Mouse (Mus musculus) hindbrain, embryonic 11.5 days (tissue): ENCODE results near the gene Trip10. TPM values are rescaled to one million over a fixed set of nuclear protein-coding genes. Genes with fewer than 3 reads are reported as not detected.

Experiments
- ATAC-seq: fragments of 200-750 bp; cut with Nextera tagmentation; 2 replicates; pipeline ENCODE4 v1.8.0; 2017; ENCODE audit warnings: mild to moderate bottlenecking, moderate TSS enrichment, moderate library complexity; ENCODE audit not compliant: low FRiP score
- DNase-seq: peaks from one replicate; pipeline ENCODE4 v3.0.0-alpha.2; 2015; ENCODE audit warnings: low spot score
- H3K27ac ChIP-seq: fragments of 300-500 bp; sonication (generic); 2 replicates; pipeline ENCODE4 v1.5.1; 2014; ENCODE audit warnings: mild to moderate bottlenecking, low read depth, low read length
- H3K27me3 ChIP-seq: fragments of 300-500 bp; sonication (generic); 2 replicates; pipeline ENCODE4 v1.6.1; 2014; ENCODE audit warnings: mild to moderate bottlenecking, low read length, moderate library complexity, mixed read lengths; ENCODE audit not compliant: control insufficient read depth, insufficient read depth
- H3K36me3 ChIP-seq: fragments of 300-500 bp; sonication (generic); 2 replicates; pipeline ENCODE4 v1.6.1; 2014; ENCODE audit warnings: mild to moderate bottlenecking, low read length, moderate library complexity, mixed read lengths; ENCODE audit not compliant: control insufficient read depth, insufficient read depth
- H3K4me1 ChIP-seq: fragments of 300-500 bp; sonication (generic); replicated peaks from 2 replicates; pipeline ENCODE4 v1.6.1; 2014; ENCODE audit warnings: low read length, mixed read lengths; ENCODE audit not compliant: control insufficient read depth, insufficient read depth
- H3K4me2 ChIP-seq: fragments of 300-500 bp; sonication (generic); replicated peaks from 2 replicates; pipeline ENCODE4 v1.6.1; 2014; ENCODE audit warnings: mild to moderate bottlenecking, low read depth, low read length
- H3K4me3 ChIP-seq: fragments of 300-500 bp; sonication (generic); 2 replicates; pipeline ENCODE4 v1.5.1; 2014; ENCODE audit warnings: low read depth, low read length
- H3K9ac ChIP-seq: fragments of 300-500 bp; sonication (generic); 2 replicates; pipeline ENCODE4 v1.6.1; 2014; ENCODE audit warnings: low read depth, low read length
- H3K9me3 ChIP-seq: fragments of 300-500 bp; sonication (generic); 2 replicates; pipeline ENCODE4 v1.6.1; 2016; ENCODE audit warnings: low read length; ENCODE audit not compliant: control insufficient read depth
- WGBS: fragments of 180-500 bp; shearing (Covaris S2); extraction: QIAGEN DNeasy Blood & Tissue Kit; methylation state at CpG from one replicate; pipeline ENCODE4 v1.1.7; 2014; 5-methylcytosine and 5-hydroxymethylcytosine counted together
- polyA plus RNA-seq: library from polyadenylated mRNA; unstranded; fragments of >200 nt; fragmentation: Nextera tagmentation; extraction: Ambion mirVana; gene quantifications from 2 replicates; pipeline ENCODE4 v1.2.1, GENCODE M21; 2014

Gene Trip10
- polyA plus RNA-seq, 1 experiment from 2014 or later = 21.8 TPM

GRCm38 (mm10) chr17:57256921-57257485 lies 7.7 kb downstream of the Trip10 start:
- H3K27ac ChIP-seq = no peak overlapping the region
- no peaks in the 10 kb centered on the region for H3K9me3 ChIP-seq
- peaks cover 2% of the 10 kb centered on the region; the same call in 1 of the 2 replicates for H3K36me3 ChIP-seq
- ATAC-seq (no peak), DNase-seq (no peak)
- H3K4me3 ChIP-seq = no peak overlapping the region
- no peak overlapping the region for H3K9ac ChIP-seq
- WGBS = 95% methylated on average over 22 of the region's 22 CpGs
- no peaks in the 10 kb centered on the region for H3K27me3 ChIP-seq
- H3K4me1 ChIP-seq = no peaks in the 10 kb centered on the region
- no peak overlapping the region for H3K4me2 ChIP-seq

GRCm38 (mm10) chr17:57258191-57258590 lies 8.9 kb downstream of the Trip10 start:
- Histone ChIP-seq H3K27ac (no peak overlapping the region), H3K36me3 (peaks cover 5% of the 10 kb centered on the region; the same call in 1 of the 2 replicates), H3K4me3 (no peak overlapping the region), H3K4me2 (no peak overlapping the region), H3K9ac (no peak overlapping the region), H3K27me3 (no peaks in the 10 kb centered on the region), H3K4me1 (no peaks in the 10 kb centered on the region), H3K9me3 (no peaks in the 10 kb centered on the region)
- WGBS = 96% methylated on average over 3 of the region's 3 CpGs
- DNase-seq (no peak), ATAC-seq (no peak)

GRCm38 (mm10) chr17:57259742-57260141 lies 10.5 kb downstream of the Trip10 start:
- H3K36me3 ChIP-seq = peaks cover 5% of the 10 kb centered on the region; the same call in 1 of the 2 replicates
- DNase-seq (no peak), ATAC-seq (no peak)

GRCm38 (mm10) chr17:57260351-57260750 lies 11.1 kb downstream of the Trip10 start:
- Histone ChIP-seq H3K4me3 (no peak overlapping the region), H3K36me3 (0 out of 2 replicates have a peak, but pooled peaks cover 5% of the 10 kb centered on the region), H3K27ac (no peak overlapping the region), H3K4me1 (no peaks in the 10 kb centered on the region), H3K9me3 (no peaks in the 10 kb centered on the region), H3K27me3 (no peaks in the 10 kb centered on the region), H3K4me2 (no peak overlapping the region), H3K9ac (no peak overlapping the region)
- WGBS = 90% methylated on average over 9 of the region's 9 CpGs
- DNase-seq (no peak), ATAC-seq (no peak)

More at GRCm38 (mm10) chr17:57259742-57260141, 10.5 kb downstream of the Trip10 start:
- H3K9me3 ChIP-seq = no peaks in the 10 kb centered on the region
- H3K4me3 ChIP-seq = no peak overlapping the region
- no peak overlapping the region for H3K4me2 ChIP-seq
- H3K27me3 ChIP-seq = no peaks in the 10 kb centered on the region
- H3K4me1 ChIP-seq = no peaks in the 10 kb centered on the region
- H3K27ac ChIP-seq = no peak overlapping the region
- WGBS = 94% methylated on average over 8 of the region's 8 CpGs
- no peak overlapping the region for H3K9ac ChIP-seq

DNA sequence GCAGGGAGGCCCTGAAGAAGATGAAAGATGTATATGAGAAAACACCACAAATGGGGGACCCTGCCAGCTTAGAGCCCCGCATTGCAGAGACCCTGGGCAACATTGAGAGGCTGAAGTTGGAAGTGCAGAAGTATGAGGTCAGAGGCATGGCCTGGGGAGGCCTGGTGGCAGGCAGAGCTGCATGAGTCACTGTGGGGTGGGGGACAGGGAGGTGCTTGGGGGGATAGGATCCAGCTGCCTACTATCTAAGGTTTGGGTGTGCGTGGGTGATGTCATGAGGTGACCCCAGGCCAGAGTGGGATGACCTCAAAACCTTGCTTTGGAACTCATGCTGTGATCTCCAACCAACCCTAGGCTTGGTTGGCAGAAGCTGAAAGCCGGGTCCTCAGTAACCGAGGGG lies 12.0 kb downstream of the Trip10 start:
- no peak overlapping the region for H3K4me3 ChIP-seq
- H3K9ac ChIP-seq = no peak overlapping the region
- 0 out of 2 replicates have a peak, but pooled peaks cover 5% of the 10 kb centered on the region for H3K36me3 ChIP-seq
- no peak overlapping the region for H3K4me2 ChIP-seq
- H3K9me3 ChIP-seq = no peaks in the 10 kb centered on the region
- WGBS = 90% methylated on average over 4 of the region's 4 CpGs
- H3K27me3 ChIP-seq = no peaks in the 10 kb centered on the region
- H3K27ac ChIP-seq = no peak overlapping the region
- DNase-seq = no peak
- ATAC-seq = no peak
- no peaks in the 10 kb centered on the region for H3K4me1 ChIP-seq

- no peaks in the 10 kb centered on the region for H3K4me1 ChIP-seq
- no peak overlapping the region for H3K9ac ChIP-seq
- DNase-seq (no peak), ATAC-seq (no peak)
- H3K9me3 ChIP-seq = no peaks in the 10 kb centered on the region
- 0 out of 2 replicates have a peak, but pooled peaks cover 5% of the 10 kb centered on the region for H3K36me3 ChIP-seq
- no peaks in the 10 kb centered on the region for H3K27me3 ChIP-seq
- 56% methylated on average over 1 of the region's 1 CpGs for WGBS
- H3K4me2 ChIP-seq = no peak overlapping the region
- H3K27ac ChIP-seq = no peak overlapping the region
- H3K4me3 ChIP-seq = no peak overlapping the region
Observed at GRCm38 (mm10) chr17:57261796-57262195, 12.5 kb downstream of the Trip10 start.

DNA sequence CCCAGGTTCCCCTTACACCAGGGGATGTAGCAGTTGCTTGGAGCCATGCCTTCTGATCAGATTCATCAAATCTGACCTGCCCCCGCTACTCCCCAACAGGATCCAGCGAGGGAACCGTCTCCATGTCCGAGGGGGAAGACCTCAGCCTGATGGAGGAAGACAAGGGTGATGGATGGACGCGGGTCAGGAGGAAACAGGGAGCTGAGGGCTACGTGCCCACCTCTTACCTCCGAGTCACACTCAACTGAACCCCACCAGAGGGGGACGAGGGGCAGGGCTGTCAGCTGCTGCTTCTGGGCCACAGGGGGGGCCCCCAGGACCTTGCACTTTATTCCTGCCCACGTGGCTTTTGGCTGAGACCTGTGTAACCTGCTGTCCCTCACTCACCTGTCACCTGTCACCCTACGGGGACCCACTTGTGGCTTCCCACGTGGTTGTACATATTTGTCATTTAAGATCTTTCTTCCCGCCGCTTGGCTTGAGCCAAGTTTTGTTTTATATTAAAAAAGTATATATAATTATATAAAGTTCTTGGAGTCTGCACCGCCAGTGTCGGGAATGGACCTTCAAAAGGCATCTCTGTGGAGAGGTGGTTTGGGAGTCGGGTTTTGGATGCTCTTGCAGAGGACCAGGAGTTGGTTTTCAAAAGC lies 13.8 kb downstream of the Trip10 start:
- Histone ChIP-seq H3K9ac (no peak overlapping the region), H3K9me3 (no peaks in the 10 kb centered on the region), H3K36me3 (0 out of 2 replicates have a peak, but pooled peaks cover 2% of the 10 kb centered on the region), H3K4me2 (no peak overlapping the region), H3K27ac (no peak overlapping the region), H3K4me3 (no peak overlapping the region), H3K27me3 (no peaks in the 10 kb centered on the region), H3K4me1 (no peaks in the 10 kb centered on the region)
- ATAC-seq (no peak), DNase-seq (no peak)
- WGBS = 93% methylated on average over 17 of the region's 17 CpGs

GRCm38 (mm10) chr17:57264164-57264563 lies 14.9 kb downstream of the Trip10 start:
- no peak for DNase-seq
- whole genome bisulfite sequencing = 86% methylated on average over 2 of the region's 2 CpGs
- Histone ChIP-seq H3K4me1 (no peaks in the 10 kb centered on the region), H3K4me3 (no peak overlapping the region), H3K36me3 (0 out of 2 replicates have a peak, but pooled peaks cover 2% of the 10 kb centered on the region), H3K4me2 (no peak overlapping the region), H3K9ac (no peak overlapping the region), H3K27me3 (no peaks in the 10 kb centered on the region), H3K27ac (no peak overlapping the region), H3K9me3 (no peaks in the 10 kb centered on the region)
- ATAC-seq = no peak
